Comparison of ENCODE assay signal across 8 mouse cellular contexts in genomic region chr7:80993834-80994662, GRCm38 (mm10). TPM values are rescaled to one million over a fixed set of nuclear protein-coding genes. Genes with fewer than 3 reads are reported as not detected.
DNase-seq lines count a peak whose midpoint lies in the region; ATAC-seq and TF ChIP-seq lines count a peak whose summit lies in the region.

No protein-coding gene starts in this region.

- peak; percentile 71 to 74 for DNase-seq in layer of hippocampus, postnatal 10 days (ENCODE audit: low spot score in 2 of 2)
- DNase-seq in layer of hippocampus, adult 18-20 months (ENCODE audit: low spot score in 2 of 2), result no peak
- DNase-seq in ZHBTc4 (ENCODE audit: low read depth, low spot score), result peak; percentile 77
- DNase-seq in heart, postnatal 4 days, result peak; percentile 75
- DNase-seq in liver, embryonic 14.5 days (ENCODE audit: low read depth in 3 of 3, low spot score in 3 of 3), result no peak
- DNase-seq in spleen, postnatal 4 days (ENCODE audit: low spot score in 2 of 2), result no peak

- WGBS in embryonic facial prominence, embryonic 12.5 days, result 2% methylated on average over 44 of the region's 58 CpGs
- under 1% methylated on average over 55 of the region's 58 CpGs for WGBS in liver, embryonic 14.5 days (ENCODE audit: insufficient replicate concordance)
- under 1% methylated on average over 40 of the region's 58 CpGs for WGBS in neural tube, embryonic 14.5 days

- H3K36me3 ChIP-seq in embryonic facial prominence, embryonic 12.5 days, result no peaks in the 10 kb centered on the region
- no peaks in the 10 kb centered on the region; the same call in 1 of the 2 replicates for H3K36me3 ChIP-seq in liver, embryonic 14.5 days (replicated peaks; ENCODE audit: control insufficient read depth, insufficient read depth, low read depth)
- H3K36me3 ChIP-seq in neural tube, embryonic 14.5 days (ENCODE audit: control insufficient read depth, insufficient read depth, low read length), result no peaks in the 10 kb centered on the region

- peak overlapping the region; percentile 84 for H3K9ac ChIP-seq in embryonic facial prominence, embryonic 12.5 days
- peak overlapping the region; percentile 99 for H3K9ac ChIP-seq in liver, embryonic 14.5 days (replicated peaks)
- peak overlapping the region; percentile 97 for H3K9ac ChIP-seq in neural tube, embryonic 14.5 days (replicated peaks; ENCODE audit: low read depth, low read length)

- peak overlapping the region; percentile 65 for H3K4me3 ChIP-seq in embryonic facial prominence, embryonic 12.5 days
- H3K4me3 ChIP-seq in liver, embryonic 14.5 days (ENCODE audit: insufficient read depth in 1 of 2, low read depth in 2 of 2, low read length in 2 of 2), result peak overlapping the region; percentile 95 to 100
- H3K4me3 ChIP-seq in neural tube, embryonic 14.5 days (ENCODE audit: low read depth, low read length), result peak overlapping the region; percentile 74

- peak; percentile 91 for ATAC-seq in embryonic facial prominence, embryonic 12.5 days (ENCODE audit: insufficient number of reproducible peaks, insufficient read depth, low FRiP score, low TSS enrichment)
- ATAC-seq in liver, embryonic 14.5 days (ENCODE audit: insufficient read depth), result peak; percentile 64
- peak; percentile 86 for ATAC-seq in neural tube, embryonic 14.5 days (ENCODE audit: low read depth)

- TF ChIP-seq CTCF in liver, embryonic 14.5 days (IDR thresholded peaks at IDR 0.05; ENCODE audit: low read depth), result no peak

- peak overlapping the region; percentile 97 for H3K27ac ChIP-seq in embryonic facial prominence, embryonic 12.5 days
- peak overlapping the region; percentile 78 for H3K27ac ChIP-seq in liver, embryonic 14.5 days
- H3K27ac ChIP-seq in neural tube, embryonic 14.5 days (ENCODE audit: low read depth, low read length), result peak overlapping the region; percentile 94

- H3K27me3 ChIP-seq in embryonic facial prominence, embryonic 12.5 days, result no peaks in the 10 kb centered on the region
- no peaks in the 10 kb centered on the region for H3K27me3 ChIP-seq in liver, embryonic 14.5 days (ENCODE audit: control insufficient read depth, insufficient read depth, low read length)
- H3K27me3 ChIP-seq in neural tube, embryonic 14.5 days (ENCODE audit: control insufficient read depth, insufficient read depth, low read length), result no peaks in the 10 kb centered on the region

- no peak for TF ChIP-seq EP300 in liver, embryonic 14.5 days (IDR thresholded peaks at IDR 0.05; ENCODE audit: low read depth)

- H3K4me2 ChIP-seq in embryonic facial prominence, embryonic 12.5 days (replicated peaks), result peak overlapping the region; percentile 90
- peak overlapping the region; percentile 100 for H3K4me2 ChIP-seq in liver, embryonic 14.5 days (ENCODE audit: low read depth)
- peak overlapping the region; percentile 71 for H3K4me2 ChIP-seq in neural tube, embryonic 14.5 days (ENCODE audit: low read depth, low read length)

- H3K9me3 ChIP-seq in embryonic facial prominence, embryonic 12.5 days, result no peaks in the 10 kb centered on the region
- no peaks in the 10 kb centered on the region for H3K9me3 ChIP-seq in liver, embryonic 14.5 days (ENCODE audit: control insufficient read depth, low read length)
- H3K9me3 ChIP-seq in neural tube, embryonic 14.5 days (ENCODE audit: control insufficient read depth, low read length), result no peaks in the 10 kb centered on the region

- peaks cover 20% of the 10 kb centered on the region for H3K4me1 ChIP-seq in embryonic facial prominence, embryonic 12.5 days
- peaks cover 34 to 59% of the 10 kb centered on the region in 2 experiments for H3K4me1 ChIP-seq in liver, embryonic 14.5 days (replicated peaks; ENCODE audit: control insufficient read depth in 2 of 2, insufficient read depth in 2 of 2, low read length in 1 of 2)
- peaks cover 30% of the 10 kb centered on the region for H3K4me1 ChIP-seq in neural tube, embryonic 14.5 days (ENCODE audit: control insufficient read depth, insufficient read depth, low read length)

RNA-seq across cellular contexts. Expression of gene Zfp592, which starts 0.6 kb away (rescaled TPM):
- total RNA-seq in layer of hippocampus, postnatal 10 days (2021), result 10 to 100 TPM; 24.8 to 32.7 TPM
- total RNA-seq in layer of hippocampus, adult 18-20 months (2021), result 10 to 100 TPM; 19.4 to 20.4 TPM
- 13.7 and 14.1 TPM in 2 replicates for polyA plus RNA-seq in embryonic facial prominence, embryonic 12.5 days (2016; fragmentation: Nextera tagmentation; extraction: Ambion mirVana)
- total RNA-seq in heart, postnatal 4 days (2021), result 10 to 100 TPM; 18.4 to 23.6 TPM
- 8.3 and 11.3 TPM in 2 replicates for polyA plus RNA-seq in liver, embryonic 14.5 days (2012; rRNA removed)
- 6.4 and 6.6 TPM in 2 replicates for polyA plus RNA-seq in liver, embryonic 14.5 days (2014; fragmentation: Nextera tagmentation; extraction: Ambion mirVana)
- polyA plus RNA-seq in neural tube, embryonic 14.5 days (2014; fragmentation: Nextera tagmentation; extraction: Ambion mirVana), result 8.9 and 11.1 TPM in 2 replicates

RNA-seq across cellular contexts. Expression of gene Sec11a, which starts 46.5 kb away (rescaled TPM):
- 10 to 100 TPM; 75.7 to 79.5 TPM for total RNA-seq in layer of hippocampus, postnatal 10 days (2021)
- 10 to 100 TPM; 46.0 to 51.3 TPM for total RNA-seq in layer of hippocampus, adult 18-20 months (2021)
- polyA plus RNA-seq in embryonic facial prominence, embryonic 12.5 days (2016; fragmentation: Nextera tagmentation; extraction: Ambion mirVana), result 208 and 219 TPM in 2 replicates
- total RNA-seq in heart, postnatal 4 days (2021), result 10 to 100 TPM; 61.7 to 71.4 TPM
- polyA plus RNA-seq in liver, embryonic 14.5 days (2012; rRNA removed), result 50.0 and 51.0 TPM in 2 replicates
- 89.0 and 90.4 TPM in 2 replicates for polyA plus RNA-seq in liver, embryonic 14.5 days (2014; fragmentation: Nextera tagmentation; extraction: Ambion mirVana)
- polyA plus RNA-seq in neural tube, embryonic 14.5 days (2014; fragmentation: Nextera tagmentation; extraction: Ambion mirVana), result 128 and 155 TPM in 2 replicates

Comparison
In these comparisons a context has a peak if more than half of its experiments do, and no peak if none do; other contexts are left out.
1. DNase-seq: peak in layer of hippocampus, postnatal 10 days (2 of 2), ZHBTc4 (single experiment) and heart, postnatal 4 days (single experiment); none in layer of hippocampus, adult 18-20 months (0 of 2), liver, embryonic 14.5 days (0 of 3) and spleen, postnatal 4 days (0 of 2).
2. Peak in every context shown above with its lines, with median percentiles within 50 percentile points of each other: ATAC-seq, H3K27ac ChIP-seq, H3K4me2 ChIP-seq, H3K4me3 ChIP-seq and H3K9ac ChIP-seq.